Comparison of ENCODE assay signal across 13 mouse cellular contexts in genomic region chr11:6111734-6112484, GRCm38 (mm10).
"Had no signal": no experiment of that assay in that cellular context is flagged by ENCODE, and none has a peak within 500 bp of the region (broad histone marks: within the 10 kb centered on the region; RNA-seq: fewer than 3 reads in every experiment).

No protein-coding gene starts in this region.

- H3K27me3 ChIP-seq: hindbrain, embryonic 13.5 days; liver, embryonic 13.5 days; lung, embryonic 15.5 days; midbrain, embryonic 12.5 days; neural tube, embryonic 13.5 days had no signal

- H3K9ac ChIP-seq: hindbrain, embryonic 13.5 days; liver, embryonic 13.5 days; liver, postnatal 0 days; lung, embryonic 15.5 days; midbrain, embryonic 12.5 days; neural tube, embryonic 13.5 days had no signal

- ATAC-seq: hindbrain, postnatal 0 days; liver, postnatal 0 days; midbrain, embryonic 16.5 days had no signal

- DNase-seq: liver, embryonic 13.5 days; liver, postnatal 0 days; lung, postnatal 14 days; spleen, adult 18-20 months; thymus, postnatal 4 days had no signal

- H3K27ac ChIP-seq: hindbrain, embryonic 13.5 days; hindbrain, postnatal 0 days; limb, embryonic 10.5 days; liver, embryonic 13.5 days; lung, embryonic 15.5 days; macrophage; midbrain, embryonic 12.5 days; neural tube, embryonic 13.5 days had no signal

- H3K4me1 ChIP-seq: hindbrain, embryonic 13.5 days; limb, embryonic 10.5 days; liver, embryonic 13.5 days; lung, embryonic 15.5 days; midbrain, embryonic 12.5 days; neural tube, embryonic 13.5 days had no signal

- H3K9me3 ChIP-seq: hindbrain, embryonic 13.5 days; limb, embryonic 10.5 days; liver, embryonic 13.5 days; lung, embryonic 15.5 days; midbrain, embryonic 12.5 days; neural tube, embryonic 13.5 days had no signal

- H3K4me2 ChIP-seq: hindbrain, embryonic 13.5 days; liver, embryonic 13.5 days; lung, embryonic 15.5 days; midbrain, embryonic 12.5 days; neural tube, embryonic 13.5 days had no signal

- H3K4me3 ChIP-seq: hindbrain, embryonic 13.5 days; limb, embryonic 10.5 days; liver, embryonic 13.5 days; lung, embryonic 15.5 days; midbrain, embryonic 12.5 days; neural tube, embryonic 13.5 days had no signal
